Mouse (Mus musculus) thymus, adult 2 months (tissue): Measurements from ENCODE around the gene Mief1.

Experiments
- CTCF ChIP-seq: fragments of 200-500 bp; IDR thresholded peaks from 2 replicates; pipeline ENCODE4 v1.5.1; 2012; ENCODE audit warnings: mild to moderate bottlenecking, control low read depth, low read length, moderate library complexity, borderline replicate concordance; ENCODE audit not compliant: control insufficient read depth, poor library complexity, insufficient read depth; ENCODE audit errors: extremely low read depth
- POLR2A ChIP-seq: fragments of 200-500 bp; IDR thresholded peaks from 2 replicates; pipeline ENCODE4 v1.6.1; 2012; ENCODE audit warnings: mild to moderate bottlenecking, low read length, control low read depth, moderate library complexity; ENCODE audit not compliant: control insufficient read depth, poor library complexity, insufficient read depth; ENCODE audit errors: extremely low read depth

GRCm38 (mm10) chr15:80254207-80254606 lies 20.4 kb downstream of the Mief1 start:
- TF ChIP-seq CTCF (no peak), POLR2A (no peak)
